Mouse (Mus musculus) cortical plate, adult 2 months (tissue): ENCODE data around the gene Hif3a. TPM values are rescaled to one million over a fixed set of nuclear protein-coding genes. Genes with fewer than 3 reads are reported as not detected.
"Not testable (repeated sequence)": the region's sequence is repeated elsewhere in the genome, so short reads cannot be mapped to it uniquely, and the experiment has no call there.

Experiments
- H3K27ac ChIP-seq: fragments of 200-500 bp; 2 replicates; pipeline ENCODE4 v1.5.1; 2012; ENCODE audit warnings: low read length, control low read depth, inconsistent platforms; ENCODE audit not compliant: insufficient read depth
- H3K4me1 ChIP-seq: fragments of 200-500 bp; 2 replicates; pipeline ENCODE4 v1.6.1; 2011; ENCODE audit warnings: low read length; ENCODE audit not compliant: control insufficient read depth, insufficient read depth
- H3K4me3 ChIP-seq: fragments of 200-500 bp; 2 replicates; pipeline ENCODE4 v1.5.1; 2011; ENCODE audit warnings: mild to moderate bottlenecking, low read length, control low read depth; ENCODE audit not compliant: insufficient read depth
- CTCF ChIP-seq: fragments of 200-500 bp; IDR thresholded peaks from 2 replicates; pipeline ENCODE4 v1.5.1; 2011; ENCODE audit warnings: mild to moderate bottlenecking, control low read depth, low read length; ENCODE audit not compliant: insufficient read depth; ENCODE audit errors: extremely low read depth
- POLR2A ChIP-seq: fragments of 200-500 bp; IDR thresholded peaks from 2 replicates; pipeline ENCODE4 v1.6.1; 2011; ENCODE audit warnings: mild to moderate bottlenecking, low read length, control low read depth; ENCODE audit not compliant: insufficient read depth; ENCODE audit errors: extremely low read depth
- polyA plus RNA-seq: library from polyadenylated mRNA; depleted of rRNA; stranded (reverse); fragments of >200 nt; gene quantifications from 2 replicates; pipeline ENCODE4 v1.2.3, GENCODE M21; 2012; rRNA removed

The Hif3a gene
- 3.3 and 4.0 TPM in 2 replicates for polyA plus RNA-seq

DNA sequence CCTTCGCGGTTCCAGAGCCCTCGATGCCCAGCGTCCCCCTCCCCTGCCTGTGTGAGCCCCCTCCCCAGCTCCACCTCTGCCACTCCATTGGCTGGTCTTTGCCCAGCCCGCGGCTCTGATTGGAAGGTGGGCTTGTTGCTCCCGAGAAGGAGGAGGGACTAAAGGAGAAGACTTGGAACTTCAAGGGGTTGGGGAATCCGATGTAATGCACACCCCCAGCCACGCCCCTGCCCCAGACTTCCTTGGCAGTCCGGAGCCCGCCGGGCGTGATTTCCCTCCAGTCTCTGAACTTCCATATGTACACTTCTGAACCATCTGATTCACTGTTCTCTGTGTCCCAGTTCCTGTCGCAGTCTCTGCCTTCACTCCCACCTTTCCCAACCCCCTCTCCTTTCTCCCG, at the start of gene Hif3a:
Gene Hif3a, minus strand, starts transcription at position 39 of the 400 bp plus-strand sequence.
- TF ChIP-seq CTCF (no peak), POLR2A (0 out of 2 replicates have a peak, but pooled peaks have one; percentile 34)
- Histone ChIP-seq H3K27ac (peak within 1 kb of the TSS; percentile 84), H3K4me3 (peak within 1 kb of the TSS; percentile 35), H3K4me1 (peaks cover 9% of the 10 kb centered on the region)

DNA sequence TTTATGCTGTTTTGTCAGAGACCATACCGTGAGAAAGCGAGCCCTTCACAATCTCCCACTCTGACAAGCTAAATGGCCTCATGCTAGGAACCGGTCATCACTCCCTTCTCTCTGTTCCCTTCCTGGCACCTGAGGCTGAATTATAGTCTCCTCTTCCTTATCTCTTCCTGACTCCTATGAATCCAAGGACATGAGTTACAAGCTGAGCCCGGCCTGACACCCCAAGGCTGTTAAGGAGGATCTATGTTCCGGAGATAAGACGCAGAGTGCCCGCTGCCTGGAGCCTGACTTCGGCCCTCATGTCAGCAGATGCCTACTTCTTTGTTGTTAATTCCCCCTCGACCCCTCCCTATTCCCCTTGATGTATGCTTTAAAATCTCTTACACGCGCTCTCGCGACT, 39.4 kb upstream of the Hif3a start:
- H3K4me3 ChIP-seq, H3K27ac ChIP-seq, H3K4me1 ChIP-seq: not testable (repeated sequence)

DNA sequence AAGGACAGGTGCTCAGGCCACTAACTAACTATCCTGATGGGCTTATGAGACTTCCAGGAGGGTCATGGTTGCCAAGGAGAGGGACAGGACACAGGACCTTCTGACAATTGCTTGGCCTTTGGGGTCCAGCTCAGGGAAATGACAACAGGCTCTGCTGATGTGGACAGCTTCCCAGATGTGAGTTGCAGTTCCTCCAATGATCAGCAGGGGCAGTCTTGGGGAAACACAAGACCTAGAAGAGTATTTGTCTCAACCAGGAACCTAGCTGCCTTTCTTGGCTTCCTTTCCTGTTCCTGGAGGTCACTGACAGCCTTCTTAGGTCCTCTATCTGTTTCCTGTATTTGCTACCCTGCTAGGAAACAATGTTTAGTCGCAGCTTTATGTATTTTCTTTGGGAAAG, 29.1 kb upstream of the Hif3a start:
- Histone ChIP-seq H3K4me1 (no peaks in the 10 kb centered on the region), H3K4me3 (no peak overlapping the region), H3K27ac (no peak overlapping the region)
- TF ChIP-seq POLR2A (no peak), CTCF (no peak)

DNA sequence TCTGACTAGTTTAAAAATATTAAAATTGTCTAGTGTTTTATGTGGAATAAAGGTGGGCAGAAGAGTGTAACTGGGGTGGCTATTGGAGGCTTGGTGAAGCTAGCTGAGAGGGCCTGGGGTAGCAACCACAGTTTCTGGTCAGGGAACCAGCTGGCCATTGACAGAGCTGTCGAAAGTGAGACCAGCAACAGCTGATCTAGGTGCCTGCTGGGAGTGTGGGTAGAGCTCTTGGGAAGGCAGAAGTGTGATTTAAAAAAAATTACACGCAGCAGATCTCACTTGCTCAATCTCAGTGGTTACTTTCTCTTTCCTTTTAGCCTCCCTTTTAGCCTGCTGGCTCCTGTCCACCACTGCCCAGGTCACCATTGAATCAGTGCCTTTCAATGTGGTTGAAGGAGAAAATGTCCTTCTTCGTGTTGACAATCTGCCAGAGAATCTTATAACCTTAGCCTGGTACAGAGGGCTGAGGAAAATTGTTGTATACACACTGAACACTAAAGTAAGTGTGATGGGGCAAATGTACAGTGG, 27.9 kb upstream of the Hif3a start:
- TF ChIP-seq POLR2A (no peak), CTCF (no peak)
- H3K4me3 ChIP-seq: no peak overlapping the region
- no peaks in the 10 kb centered on the region for H3K4me1 ChIP-seq
- H3K27ac ChIP-seq: no peak overlapping the region

DNA sequence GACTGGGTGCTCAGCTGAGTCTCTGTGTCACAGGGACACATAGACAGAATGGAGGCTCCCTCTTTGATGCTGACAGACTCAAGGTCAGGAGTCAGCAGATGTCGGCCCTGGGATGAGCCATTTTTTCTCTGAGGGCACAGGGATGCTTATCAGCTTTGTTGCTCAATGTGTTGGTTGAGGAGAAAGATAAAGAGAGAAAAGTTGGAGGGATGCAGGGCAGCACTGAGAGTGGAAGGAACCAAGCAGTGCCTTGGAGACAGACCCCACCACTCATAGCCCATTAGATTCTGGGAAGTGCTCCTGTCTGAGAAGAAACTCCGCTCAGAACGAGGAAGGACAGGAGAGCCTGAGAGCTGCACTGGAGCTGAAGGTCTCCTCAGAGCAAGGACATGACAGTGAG, 25.5 kb upstream of the Hif3a start:
- TF ChIP-seq CTCF (no peak), POLR2A (no peak)

DNA sequence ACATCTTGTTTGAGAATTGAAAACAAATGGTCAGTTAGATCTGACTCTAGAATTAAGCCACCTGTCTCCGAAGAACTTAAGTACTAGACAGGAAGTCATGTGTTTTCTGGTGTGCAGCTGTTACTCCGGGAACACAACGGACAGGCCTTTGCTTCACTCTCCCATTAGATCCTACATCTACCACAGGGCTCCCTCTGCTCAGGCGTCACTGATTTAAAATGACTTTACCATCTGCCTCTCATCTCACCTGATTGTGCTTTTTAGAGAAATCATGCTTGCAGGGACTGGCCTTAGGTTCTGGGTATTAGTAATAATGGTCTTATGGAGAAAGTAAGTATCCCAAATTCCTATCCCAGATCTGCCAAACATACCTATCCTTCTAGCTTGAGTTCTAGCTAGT, 20.5 kb upstream of the Hif3a start:
- Histone ChIP-seq H3K27ac (no peak overlapping the region), H3K4me3 (no peak overlapping the region), H3K4me1 (no peaks in the 10 kb centered on the region)
- no peak for TF ChIP-seq POLR2A

More for the DNA sequence above, 25.5 kb upstream of the Hif3a start:
- Histone ChIP-seq H3K4me3 (no peak overlapping the region), H3K4me1 (no peaks in the 10 kb centered on the region), H3K27ac (no peak overlapping the region)

DNA sequence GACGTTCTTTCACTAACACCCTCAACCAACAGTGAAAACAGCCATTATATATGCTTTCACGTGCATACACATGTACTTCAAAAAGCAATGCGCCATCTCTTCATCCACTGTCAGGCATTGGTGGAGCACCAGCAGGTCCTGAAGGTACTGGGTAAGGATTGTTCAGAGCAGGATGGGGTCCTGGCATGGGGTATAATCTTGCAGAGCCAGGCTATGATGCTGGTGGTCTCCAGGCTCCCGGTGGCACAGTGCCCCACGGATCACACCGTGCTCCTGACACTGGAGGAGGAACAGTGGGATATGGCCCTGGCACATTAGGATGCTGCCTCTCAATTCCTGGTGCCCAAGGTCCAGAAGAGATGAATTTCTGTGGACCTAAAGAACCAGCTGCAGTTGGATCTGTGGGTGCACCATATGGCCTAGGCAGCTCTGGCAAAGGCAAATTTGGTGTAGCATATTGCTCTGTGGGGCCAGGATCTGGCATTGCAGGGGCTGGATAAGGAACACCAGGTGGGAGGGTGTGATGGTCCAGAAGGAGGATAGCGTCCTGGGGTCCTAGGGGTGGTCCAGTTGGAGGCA, 15.9 kb upstream of the Hif3a start:
- no peak for TF ChIP-seq CTCF
- no peak for TF ChIP-seq POLR2A

DNA sequence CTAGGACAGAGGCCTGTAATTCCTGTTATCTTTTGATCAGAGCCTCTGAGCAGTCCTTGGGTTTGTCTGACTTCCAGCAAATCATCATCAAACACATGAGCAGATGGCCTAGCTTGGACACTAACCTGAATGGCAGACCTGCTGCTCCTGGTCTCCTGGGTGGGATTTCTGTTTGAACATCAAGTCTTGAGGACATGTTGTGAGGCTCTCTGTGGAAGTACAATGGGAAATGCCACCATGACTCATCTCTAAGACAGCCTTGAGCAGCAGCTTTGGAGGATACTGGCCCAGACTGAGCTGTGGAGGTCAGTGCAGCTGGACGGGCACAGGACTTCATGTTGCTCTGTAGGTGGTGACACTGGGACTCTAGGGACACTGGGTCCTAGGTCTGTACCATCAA, 14.3 kb upstream of the Hif3a start:
- H3K27ac ChIP-seq: no peak overlapping the region
- TF ChIP-seq POLR2A: no peak
- no peak for TF ChIP-seq CTCF
- H3K4me1 ChIP-seq: no peaks in the 10 kb centered on the region
- H3K4me3 ChIP-seq: no peak overlapping the region

More for the DNA sequence above, 15.9 kb upstream of the Hif3a start:
- H3K4me1 ChIP-seq: no peaks in the 10 kb centered on the region
- no peak overlapping the region for H3K4me3 ChIP-seq
- no peak overlapping the region for H3K27ac ChIP-seq

DNA sequence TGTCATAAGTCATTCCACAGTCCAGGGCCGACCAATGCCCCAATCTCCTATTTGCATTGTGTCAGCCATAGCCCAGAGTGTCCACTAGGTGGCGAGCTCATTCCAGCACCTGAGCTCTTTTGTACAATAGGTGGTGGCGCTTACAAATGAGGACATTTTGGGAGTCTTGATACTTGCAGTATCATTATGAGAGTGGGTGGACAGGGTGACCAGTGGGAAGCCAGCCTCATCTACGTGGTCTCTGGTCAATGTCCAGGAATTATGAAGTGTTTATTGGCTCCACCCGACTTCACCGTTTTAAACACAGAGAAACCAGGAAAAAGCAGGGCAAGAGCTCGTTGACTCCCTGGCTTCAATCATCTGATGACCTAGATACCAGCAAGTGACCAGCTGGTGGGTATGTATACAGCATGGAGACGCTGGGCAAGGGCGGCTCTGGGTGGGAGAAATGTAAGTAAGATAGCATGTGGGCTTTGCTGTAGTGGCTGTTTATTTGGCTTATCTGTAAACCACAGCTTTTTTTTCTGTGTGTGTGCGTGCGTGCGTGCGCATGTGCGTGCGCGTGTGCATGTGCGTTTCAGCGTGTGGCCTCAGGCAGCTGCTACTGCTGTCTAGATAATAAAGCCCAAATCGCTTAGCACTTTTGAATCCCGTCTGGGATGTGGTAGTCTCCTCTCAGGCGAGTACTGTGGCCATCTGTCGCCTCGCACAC, 11.8 kb upstream of the Hif3a start, which contains the start of gene Psg16:
Gene Psg16, plus strand, starts transcription at position 137 of the 712 bp plus-strand sequence.
- no peak for TF ChIP-seq POLR2A
- peak; percentile 75 for TF ChIP-seq CTCF
- no peaks in the 10 kb centered on the region for H3K4me1 ChIP-seq
- no peak within 1 kb of the TSS for H3K27ac ChIP-seq
- peak within 1 kb of the TSS; percentile 42 for H3K4me3 ChIP-seq

DNA sequence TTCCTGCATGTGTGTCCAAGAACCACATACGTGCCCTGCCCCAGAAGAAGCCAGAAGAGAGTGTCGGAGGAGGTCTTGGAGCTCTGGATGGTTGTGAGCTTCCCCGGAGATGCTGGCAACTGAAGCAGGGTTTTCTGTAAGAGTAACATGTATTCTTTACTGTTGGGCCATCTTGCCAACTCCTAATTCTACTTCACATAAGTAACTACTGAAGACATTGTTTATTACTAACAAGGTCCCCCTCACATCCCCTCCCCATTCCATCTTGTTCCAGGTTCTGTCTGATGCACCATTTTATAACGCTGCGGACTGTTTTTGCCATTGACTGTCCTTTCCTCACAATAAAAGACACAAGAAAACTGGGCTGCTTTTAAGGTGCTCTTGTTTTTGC, 11.3 kb upstream of the Hif3a start:
- no peaks in the 10 kb centered on the region for H3K4me1 ChIP-seq
- H3K4me3 ChIP-seq: no peak overlapping the region
- TF ChIP-seq CTCF (no peak), POLR2A (no peak)
- no peak overlapping the region for H3K27ac ChIP-seq

DNA sequence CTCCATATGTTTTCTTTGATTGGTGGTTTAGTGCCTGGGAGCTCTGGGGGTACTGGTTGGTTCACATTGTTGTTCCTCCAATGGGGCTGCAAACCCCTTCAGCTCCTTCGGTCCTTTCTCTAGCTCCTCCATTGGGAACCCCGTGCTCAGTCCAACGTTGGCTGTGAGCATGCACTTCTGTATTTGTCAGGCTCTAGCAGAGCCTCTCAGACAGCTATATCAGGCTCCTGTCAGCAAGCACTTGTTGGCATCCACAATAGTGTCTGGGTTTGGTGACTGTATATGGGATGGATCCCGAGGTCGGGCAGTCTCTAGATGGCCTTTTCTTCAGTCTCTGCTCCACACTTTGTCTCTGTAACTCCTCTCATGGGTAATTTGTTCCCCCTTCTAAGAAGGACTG, 5.4 kb upstream of the Hif3a start:
- H3K27ac ChIP-seq, H3K4me1 ChIP-seq, H3K4me3 ChIP-seq: not testable (repeated sequence)
